ENCODE assay signal across 26 mouse cellular contexts in genomic region chr17:11923989-11924388, GRCm38 (mm10).
DNase-seq lines count a peak whose midpoint lies in the region; ATAC-seq and TF ChIP-seq lines count a peak whose summit lies in the region.
"Had no signal": no experiment of that assay in that cellular context is flagged by ENCODE, and none has a peak within 500 bp of the region (broad histone marks: within the 10 kb centered on the region; RNA-seq: fewer than 3 reads in every experiment).

No protein-coding gene starts in this region.

- intact Hi-C loops in heart, postnatal 36 days (cut with DNase I), result no loop called here

- peak; percentile 74 for DNase-seq in heart, adult 11 months
- no peak for DNase-seq in heart, postnatal 36 days
- DNase-seq in kidney, postnatal 0 days (ENCODE audit: low spot score), result peak; percentile 45
- DNase-seq in lung, embryonic 14.5 days, result peak; percentile 6
- no peak for DNase-seq in lung, postnatal 0 days (ENCODE audit: low spot score)
- DNase-seq in stomach, postnatal 0 days (ENCODE audit: low spot score), result no peak
- DNase-seq: adrenal gland, adult 8-10 months; adrenal gland, postnatal 25 days; cerebellum, adult 11-12 months; cerebellum, adult 8-10 months; cerebellum, postnatal 10 days; cerebellum, postnatal 36 days; embryo, embryonic 11 days; gastrocnemius, postnatal 25 days; heart, adult 2 months; heart, postnatal 4 days had no signal

- 72% methylated on average over 9 of the region's 9 CpGs for WGBS in kidney, postnatal 0 days
- 77% methylated on average over 9 of the region's 9 CpGs for WGBS in kidney, embryonic 16.5 days
- 76% methylated on average over 9 of the region's 9 CpGs for WGBS in lung, embryonic 14.5 days
- WGBS in lung, postnatal 0 days, result 72% methylated on average over 9 of the region's 9 CpGs
- 57% methylated on average over 9 of the region's 9 CpGs for WGBS in stomach, embryonic 14.5 days
- WGBS in stomach, postnatal 0 days, result 66% methylated on average over 9 of the region's 9 CpGs

- no peak for TF ChIP-seq EP300 in lung, postnatal 0 days (IDR thresholded peaks at IDR 0.05)
- no peak for TF ChIP-seq EP300 in stomach, postnatal 0 days (optimal IDR thresholded peaks at IDR 0.05)

- no peaks in the 10 kb centered on the region for H3K36me3 ChIP-seq in kidney, postnatal 0 days (ENCODE audit: insufficient read depth, low read length)
- H3K36me3 ChIP-seq in kidney, embryonic 16.5 days (ENCODE audit: insufficient read depth, low read length), result no peaks in the 10 kb centered on the region
- no peaks in the 10 kb centered on the region for H3K36me3 ChIP-seq in lung, embryonic 14.5 days (ENCODE audit: insufficient read depth)
- H3K36me3 ChIP-seq in lung, postnatal 0 days (ENCODE audit: insufficient read depth, low read length), result no peaks in the 10 kb centered on the region
- no peaks in the 10 kb centered on the region for H3K36me3 ChIP-seq in stomach, embryonic 14.5 days (ENCODE audit: control insufficient read depth, insufficient read depth, low read length)
- no peaks in the 10 kb centered on the region for H3K36me3 ChIP-seq in stomach, postnatal 0 days (ENCODE audit: control insufficient read depth, insufficient read depth, low read length)
- H3K36me3 ChIP-seq: embryonic facial prominence, embryonic 10.5 days; embryonic facial prominence, embryonic 13.5 days; forebrain, embryonic 12.5 days; forebrain, embryonic 15.5 days had no signal

- no peaks in the 10 kb centered on the region for H3K4me1 ChIP-seq in kidney, postnatal 0 days (replicated peaks; ENCODE audit: insufficient read depth, low read length)
- no peaks in the 10 kb centered on the region for H3K4me1 ChIP-seq in kidney, embryonic 16.5 days (ENCODE audit: insufficient read depth, low read length)
- no peaks in the 10 kb centered on the region for H3K4me1 ChIP-seq in lung, embryonic 14.5 days (ENCODE audit: insufficient read depth)
- no peaks in the 10 kb centered on the region for H3K4me1 ChIP-seq in lung, postnatal 0 days (ENCODE audit: insufficient read depth, low read depth, low read length)
- no peaks in the 10 kb centered on the region for H3K4me1 ChIP-seq in stomach, embryonic 14.5 days (ENCODE audit: control insufficient read depth, insufficient read depth, low read length)
- no peaks in the 10 kb centered on the region for H3K4me1 ChIP-seq in stomach, postnatal 0 days (replicated peaks; ENCODE audit: control insufficient read depth, insufficient read depth)

- no peaks in the 10 kb centered on the region for H3K9me3 ChIP-seq in kidney, postnatal 0 days (replicated peaks; ENCODE audit: low read length)
- no peaks in the 10 kb centered on the region; the same call in 1 of the 2 replicates for H3K9me3 ChIP-seq in kidney, embryonic 16.5 days (ENCODE audit: low read length)
- H3K9me3 ChIP-seq in lung, embryonic 14.5 days (ENCODE audit: low read depth, low read length), result no peaks in the 10 kb centered on the region
- no peaks in the 10 kb centered on the region for H3K9me3 ChIP-seq in lung, postnatal 0 days (ENCODE audit: low read length)
- H3K9me3 ChIP-seq in stomach, embryonic 14.5 days (ENCODE audit: control insufficient read depth, low read depth, low read length), result no peaks in the 10 kb centered on the region
- no peaks in the 10 kb centered on the region for H3K9me3 ChIP-seq in stomach, postnatal 0 days (ENCODE audit: control insufficient read depth, low read length)
- H3K9me3 ChIP-seq: embryonic facial prominence, embryonic 10.5 days; embryonic facial prominence, embryonic 13.5 days; forebrain, embryonic 12.5 days; forebrain, embryonic 15.5 days had no signal

- no peak for TF ChIP-seq CTCF in kidney, postnatal 0 days (IDR thresholded peaks at IDR 0.05; ENCODE audit: low read depth)
- no peak for TF ChIP-seq CTCF in lung, embryonic 14.5 days (IDR thresholded peaks at IDR 0.05; ENCODE audit: low read depth)
- no peak for TF ChIP-seq CTCF in lung, postnatal 0 days (IDR thresholded peaks at IDR 0.05)
- TF ChIP-seq CTCF in stomach, postnatal 0 days (IDR thresholded peaks at IDR 0.05; ENCODE audit: low read depth), result no peak

- H3K4me2 ChIP-seq in kidney, postnatal 0 days (ENCODE audit: low read length), result no peak overlapping the region
- H3K4me2 ChIP-seq in kidney, embryonic 16.5 days (replicated peaks; ENCODE audit: low read depth, low read length), result no peak overlapping the region
- no peak overlapping the region for H3K4me2 ChIP-seq in lung, embryonic 14.5 days
- H3K4me2 ChIP-seq in lung, postnatal 0 days (replicated peaks; ENCODE audit: low read depth, low read length), result no peak overlapping the region
- no peak overlapping the region for H3K4me2 ChIP-seq in stomach, embryonic 14.5 days (replicated peaks; ENCODE audit: low read depth, low read length)
- H3K4me2 ChIP-seq in stomach, postnatal 0 days (replicated peaks; ENCODE audit: low read depth), result no peak overlapping the region
- H3K4me2 ChIP-seq: embryonic facial prominence, embryonic 13.5 days; forebrain, embryonic 12.5 days; forebrain, embryonic 15.5 days; heart, embryonic 11.5 days; hindbrain, embryonic 14.5 days had no signal

- ATAC-seq in kidney, postnatal 0 days (replicated peaks; ENCODE audit: low FRiP score, low read depth), result no peak
- ATAC-seq in kidney, embryonic 16.5 days (ENCODE audit: low FRiP score, low TSS enrichment), result no peak
- ATAC-seq in lung, embryonic 14.5 days (ENCODE audit: insufficient read depth), result no peak
- ATAC-seq in lung, postnatal 0 days, result no peak
- peak; percentile 53; the same call in 1 of the 2 replicates for ATAC-seq in stomach, embryonic 14.5 days (ENCODE audit: insufficient number of reproducible peaks, insufficient read depth, low FRiP score, low read depth)
- ATAC-seq in stomach, postnatal 0 days (ENCODE audit: low FRiP score, low TSS enrichment), result no peak
- ATAC-seq: activated CD4-positive, CD25-positive, alpha-beta regulatory T cell, adult 4 months; forebrain, embryonic 15.5 days had no signal

- H3K27me3 ChIP-seq in kidney, postnatal 0 days (ENCODE audit: insufficient read depth, low read length), result no peaks in the 10 kb centered on the region
- no peaks in the 10 kb centered on the region for H3K27me3 ChIP-seq in kidney, embryonic 16.5 days (ENCODE audit: insufficient read depth, low read length)
- H3K27me3 ChIP-seq in lung, embryonic 14.5 days (ENCODE audit: insufficient read depth, low read length), result no peaks in the 10 kb centered on the region
- no peaks in the 10 kb centered on the region for H3K27me3 ChIP-seq in lung, postnatal 0 days (replicated peaks; ENCODE audit: insufficient read depth, low read length)
- no peaks in the 10 kb centered on the region for H3K27me3 ChIP-seq in stomach, embryonic 14.5 days (ENCODE audit: control insufficient read depth, insufficient read depth, low read length)
- H3K27me3 ChIP-seq in stomach, postnatal 0 days (ENCODE audit: control insufficient read depth, insufficient read depth, low read length), result no peaks in the 10 kb centered on the region
- H3K27me3 ChIP-seq: forebrain, embryonic 15.5 days had no signal

- H3K4me3 ChIP-seq in kidney, postnatal 0 days (replicated peaks; ENCODE audit: low read depth, low read length), result no peak overlapping the region
- no peak overlapping the region for H3K4me3 ChIP-seq in kidney, embryonic 16.5 days (ENCODE audit: low read length)
- no peak overlapping the region for H3K4me3 ChIP-seq in lung, embryonic 14.5 days (ENCODE audit: low read depth, low read length)
- no peak overlapping the region for H3K4me3 ChIP-seq in lung, postnatal 0 days (ENCODE audit: low read depth, low read length)
- H3K4me3 ChIP-seq in stomach, embryonic 14.5 days (ENCODE audit: low read depth, low read length), result no peak overlapping the region
- no peak overlapping the region for H3K4me3 ChIP-seq in stomach, postnatal 0 days (ENCODE audit: low read depth, low read length)
- H3K4me3 ChIP-seq: embryonic facial prominence, embryonic 10.5 days; embryonic facial prominence, embryonic 13.5 days; erythroblast, embryonic 14.5 days; forebrain, embryonic 12.5 days; forebrain, embryonic 15.5 days; heart, adult 2 months had no signal

- no peak overlapping the region for H3K27ac ChIP-seq in kidney, postnatal 0 days
- H3K27ac ChIP-seq in kidney, embryonic 16.5 days (ENCODE audit: low read length), result no peak overlapping the region
- no peak overlapping the region for H3K27ac ChIP-seq in lung, embryonic 14.5 days (ENCODE audit: low read depth)
- no peak overlapping the region for H3K27ac ChIP-seq in lung, postnatal 0 days (ENCODE audit: low read length)
- H3K27ac ChIP-seq in stomach, embryonic 14.5 days (ENCODE audit: low read length), result no peak overlapping the region
- H3K27ac ChIP-seq in stomach, postnatal 0 days (replicated peaks), result no peak overlapping the region
- H3K27ac ChIP-seq: embryonic facial prominence, embryonic 10.5 days; embryonic facial prominence, embryonic 13.5 days; forebrain, embryonic 12.5 days; forebrain, embryonic 15.5 days; heart, adult 2 months; hindbrain, embryonic 14.5 days had no signal

- H3K9ac ChIP-seq in kidney, postnatal 0 days (ENCODE audit: low read depth, low read length), result no peak overlapping the region
- no peak overlapping the region for H3K9ac ChIP-seq in kidney, embryonic 16.5 days (replicated peaks; ENCODE audit: low read length)
- H3K9ac ChIP-seq in lung, embryonic 14.5 days, result no peak overlapping the region
- H3K9ac ChIP-seq in lung, postnatal 0 days (replicated peaks; ENCODE audit: low read depth), result no peak overlapping the region
- no peak overlapping the region for H3K9ac ChIP-seq in stomach, embryonic 14.5 days (replicated peaks; ENCODE audit: low read depth, low read length)
- no peak overlapping the region for H3K9ac ChIP-seq in stomach, postnatal 0 days (ENCODE audit: low read length)
- H3K9ac ChIP-seq: embryonic facial prominence, embryonic 13.5 days; forebrain, embryonic 12.5 days; forebrain, embryonic 15.5 days; hindbrain, embryonic 14.5 days had no signal

Comparison
In these comparisons a context has a peak if more than half of its experiments do, and no peak if none do; other contexts are left out.
1. DNase-seq: peak in heart, adult 11 months (single experiment), kidney, postnatal 0 days (single experiment) and lung, embryonic 14.5 days (single experiment); none in heart, postnatal 36 days (0 of 2), lung, postnatal 0 days (single experiment) and stomach, postnatal 0 days (single experiment).